Mouse (Mus musculus) MEL (cell line): ENCODE measurements around the gene Zg16. TPM values are rescaled to one million over a fixed set of nuclear protein-coding genes. Genes with fewer than 3 reads are reported as not detected.

Experiments
- DNase-seq: peaks from one replicate; pipeline ENCODE4 v3.0.0; 2011; ENCODE audit warnings: low read depth, low spot score
- H3K27ac ChIP-seq: 2 replicates; pipeline ENCODE4 v1.5.1; 2012; ENCODE audit warnings: low read depth, mild to moderate bottlenecking, control low read depth, low read length, moderate library complexity; ENCODE audit not compliant: control insufficient read depth
- H3K27me3 ChIP-seq, 2 experiments: fragments of 150-350 bp in 1 of 2; sonication (generic) in 1 of 2; 2 replicates each; pipeline ENCODE4 v1.6.1; 2012; ENCODE audit warnings: low read length in 2 of 2, mild to moderate bottlenecking in 2 of 2, improper control_type of control experiment in 1 of 2, moderate library complexity in 1 of 2; ENCODE audit not compliant: insufficient read depth in 2 of 2, control insufficient read depth in 1 of 2
- H3K36me3 ChIP-seq, 2 experiments: 2 replicates each; pipeline ENCODE4 v1.6.1; 2012 to 2014; ENCODE audit warnings: low read length in 2 of 2, improper control_type of control experiment in 1 of 2, inconsistent platforms in 1 of 2, mild to moderate bottlenecking in 1 of 2; ENCODE audit not compliant: insufficient read depth in 2 of 2, control insufficient read depth in 1 of 2
- H3K4me1 ChIP-seq, 2 experiments: fragments of 150-350 bp in 1 of 2; sonication (generic) in 1 of 2; 2 replicates each; pipeline ENCODE4 v1.6.1; 2012; ENCODE audit warnings: low read length in 2 of 2, improper control_type of control experiment in 1 of 2, mild to moderate bottlenecking in 1 of 2; ENCODE audit not compliant: insufficient read depth in 2 of 2, control insufficient read depth in 1 of 2
- H3K4me3 ChIP-seq, 2 experiments: fragments of 150-350 bp in 1 of 2; sonication (generic) in 1 of 2; 2 replicates each; pipeline ENCODE4 v1.5.1; 2012; ENCODE audit warnings: low read depth in 2 of 2, low read length in 2 of 2, mild to moderate bottlenecking in 2 of 2, moderate library complexity in 2 of 2, control low read depth in 1 of 2, improper control_type of control experiment in 1 of 2; ENCODE audit not compliant: control insufficient read depth in 1 of 2, insufficient read depth in 1 of 2
- H3K79me2 ChIP-seq: 2 replicates; pipeline ENCODE4 v1.6.1; 2012; ENCODE audit warnings: mild to moderate bottlenecking, low read length, moderate library complexity; ENCODE audit not compliant: control insufficient read depth, poor library complexity, insufficient read depth
- H3K9ac ChIP-seq: 2 replicates; pipeline ENCODE4 v1.6.1; 2012; ENCODE audit warnings: low read depth, mild to moderate bottlenecking, control low read depth, low read length, moderate library complexity; ENCODE audit not compliant: control insufficient read depth, poor library complexity, severe bottlenecking
- H3K9me3 ChIP-seq: fragments of 150-350 bp; sonication (generic); replicated peaks from 2 replicates; pipeline ENCODE4 v1.6.1; 2012; ENCODE audit warnings: mild to moderate bottlenecking, low read length, improper control_type of control experiment, moderate library complexity; ENCODE audit not compliant: insufficient read depth
- CHD1 ChIP-seq: IDR thresholded peaks from 2 replicates; pipeline ENCODE4 v1.6.1; 2012; ENCODE audit warnings: low read depth, mild to moderate bottlenecking, inconsistent platforms, low read length, improper control_type of control experiment
- E2F4 ChIP-seq: IDR thresholded peaks from 2 replicates; pipeline ENCODE4 v1.6.1; 2011; ENCODE audit warnings: low read depth, low read length, improper control_type of control experiment, borderline replicate concordance
- EP300 ChIP-seq, 2 experiments: IDR thresholded peaks; 2 replicates each; pipeline ENCODE4 v1.6.1; 2011; ENCODE audit warnings: improper control_type of control experiment in 2 of 2, low read length in 2 of 2, low read depth in 1 of 2, mild to moderate bottlenecking in 1 of 2
- MAFK ChIP-seq: IDR thresholded peaks from 2 replicates; pipeline ENCODE4 v1.6.1; 2011; ENCODE audit warnings: low read depth, mild to moderate bottlenecking, low read length, improper control_type of control experiment, borderline replicate concordance
- MXI1 ChIP-seq: IDR thresholded peaks from 2 replicates; pipeline ENCODE4 v1.6.1; 2011; ENCODE audit warnings: mild to moderate bottlenecking, low read depth, low read length, improper control_type of control experiment
- RAD21 ChIP-seq: IDR thresholded peaks from 2 replicates; pipeline ENCODE4 v1.6.1; 2011; ENCODE audit warnings: mild to moderate bottlenecking, low read depth, low read length, improper control_type of control experiment
- RCOR1 ChIP-seq: IDR thresholded peaks from 2 replicates; pipeline ENCODE4 v1.6.1; 2012; ENCODE audit warnings: low read depth, mild to moderate bottlenecking, inconsistent platforms, low read length, improper control_type of control experiment
- SIN3A ChIP-seq: IDR thresholded peaks from 2 replicates; pipeline ENCODE4 v1.6.1; 2012; ENCODE audit warnings: low read length, improper control_type of control experiment, inconsistent platforms
- SMC3 ChIP-seq: IDR thresholded peaks from 2 replicates; pipeline ENCODE4 v1.6.1; 2011; ENCODE audit warnings: low read depth, low read length, improper control_type of control experiment
- TCF12 ChIP-seq: IDR thresholded peaks from 2 replicates; pipeline ENCODE4 v1.6.1; 2014; ENCODE audit warnings: low read depth, mild to moderate bottlenecking, inconsistent platforms, low read length, improper control_type of control experiment, moderate library complexity
- UBTF ChIP-seq: IDR thresholded peaks from 2 replicates; pipeline ENCODE4 v1.6.1; 2012; ENCODE audit warnings: low read depth, mild to moderate bottlenecking, inconsistent platforms, low read length, improper control_type of control experiment, moderate library complexity, borderline replicate concordance; ENCODE audit not compliant: insufficient read depth
- ZMIZ1 ChIP-seq: IDR thresholded peaks from 2 replicates; pipeline ENCODE4 v1.6.1; 2012; ENCODE audit warnings: low read depth, mild to moderate bottlenecking, inconsistent platforms, low read length, improper control_type of control experiment, moderate library complexity
- ZNF384 ChIP-seq: IDR thresholded peaks from 2 replicates; pipeline ENCODE4 v1.6.1; 2012; ENCODE audit warnings: low read depth, mild to moderate bottlenecking, inconsistent platforms, low read length, improper control_type of control experiment
- polyA plus RNA-seq, 2 experiments: library from polyadenylated mRNA; stranded (reverse) in 1 of 2; unstranded in 1 of 2; fragments of >175 nt in 1 of 2; fragments of >200 nt in 1 of 2; gene quantifications; 2 replicates each; pipeline versions ENCODE4 v1.2.1 to v1.2.4; 2012; ENCODE audit warnings: low replicate concordance in 2 of 2, low read depth in 1 of 2; ENCODE audit not compliant: insufficient read length in 2 of 2, insufficient read depth in 1 of 2, missing spikeins in 1 of 2
- total RNA-seq: library from RNA; depleted of rRNA; stranded (reverse); fragments of 300-350 nt; gene quantifications from 2 replicates; pipeline ENCODE4 v1.2.3, GENCODE M21; 2012

The Zg16 gene
- total and polyA plus RNA-seq, 3 experiments = 50.4 to 89.3 TPM; not detected in 1

- Histone ChIP-seq H3K4me3 (no peak overlapping the region), H3K4me1 (peaks cover 0 to 21% of the 10 kb centered on the region in 2 experiments; a peak in 3 of 4 replicates), H3K9ac (no peak overlapping the region), H3K36me3 (peaks cover 0 to 26% of the 10 kb centered on the region in 2 experiments; a peak in 3 of 4 replicates), H3K79me2 (peaks cover 41% of the 10 kb centered on the region), H3K9me3 (no peaks in the 10 kb centered on the region), H3K27ac (no peak overlapping the region), H3K27me3 (no peaks in the 10 kb centered on the region)
- no peak for DNase-seq
- TF ChIP-seq SIN3A (no peak), UBTF (no peak), RCOR1 (no peak), EP300 (IDR thresholded peaks at IDR 0.05; ENCODE audit: low read depth in 1 of 2, low read length in 2 of 2) (no peak), E2F4 (no peak), ZNF384 (no peak), RAD21 (no peak), MXI1 (no peak), CHD1 (no peak), MAFK (no peak), TCF12 (no peak), SMC3 (no peak)
Measured at GRCm38 (mm10) chr7:127019306-127019960, 67.7 kb downstream of the Zg16 start.

- Histone ChIP-seq H3K36me3 (peaks cover 0 to 25% of the 10 kb centered on the region in 2 experiments; a peak in 3 of 4 replicates), H3K9ac (no peak overlapping the region), H3K27ac (no peak overlapping the region)
Measured at GRCm38 (mm10) chr7:127018416-127019305, 68.5 kb downstream of the Zg16 start.

More at GRCm38 (mm10) chr7:127018416-127019305, 68.5 kb downstream of the Zg16 start:
- Histone ChIP-seq H3K4me1 (peaks cover 0 to 21% of the 10 kb centered on the region in 2 experiments; a peak in 3 of 4 replicates), H3K79me2 (peaks cover 39% of the 10 kb centered on the region)
- TF ChIP-seq E2F4 = no peak
- no peak for TF ChIP-seq ZMIZ1
- TF ChIP-seq, all 39 proteins: peak for 0
- H3K9me3 ChIP-seq = no peaks in the 10 kb centered on the region
- H3K27me3 ChIP-seq = no peaks in the 10 kb centered on the region
- DNase-seq = no peak
- H3K4me3 ChIP-seq = no peak overlapping the region
